Mouse (Mus musculus) bone marrow, adult 2 months (tissue): ENCODE data around the gene Fxyd7.

ENCODE experiments used
- CTCF ChIP-seq: fragments of 200-500 bp; IDR thresholded peaks from 2 replicates; pipeline ENCODE4 v1.5.1; 2011; ENCODE audit warnings: low read length, control low read depth; ENCODE audit not compliant: control insufficient read depth, insufficient read depth
- POLR2A ChIP-seq: fragments of 200-500 bp; IDR thresholded peaks from 2 replicates; pipeline ENCODE4 v1.6.1; 2011; ENCODE audit warnings: low read depth, mild to moderate bottlenecking, control low read depth, low read length, borderline replicate concordance; ENCODE audit not compliant: control insufficient read depth

- TF ChIP-seq CTCF (no peak), POLR2A (no peak)
Measured at GRCm38 (mm10) chr7:31096892-31097564, 45.8 kb upstream of the Fxyd7 start.
